Mouse (Mus musculus) T-helper 1 cell (primary cell): ENCODE data around the gene Sertad1.

Experiments used
- in situ Hi-C: fragments of 300-600 bp; cut with MboI, MseI; formaldehyde crosslinking; loops from one replicate; pipeline ENCODE4 v1.15.1; 2025; ENCODE audit warnings: high pct_unique_total_duplicates

Gene Sertad1

DNA sequence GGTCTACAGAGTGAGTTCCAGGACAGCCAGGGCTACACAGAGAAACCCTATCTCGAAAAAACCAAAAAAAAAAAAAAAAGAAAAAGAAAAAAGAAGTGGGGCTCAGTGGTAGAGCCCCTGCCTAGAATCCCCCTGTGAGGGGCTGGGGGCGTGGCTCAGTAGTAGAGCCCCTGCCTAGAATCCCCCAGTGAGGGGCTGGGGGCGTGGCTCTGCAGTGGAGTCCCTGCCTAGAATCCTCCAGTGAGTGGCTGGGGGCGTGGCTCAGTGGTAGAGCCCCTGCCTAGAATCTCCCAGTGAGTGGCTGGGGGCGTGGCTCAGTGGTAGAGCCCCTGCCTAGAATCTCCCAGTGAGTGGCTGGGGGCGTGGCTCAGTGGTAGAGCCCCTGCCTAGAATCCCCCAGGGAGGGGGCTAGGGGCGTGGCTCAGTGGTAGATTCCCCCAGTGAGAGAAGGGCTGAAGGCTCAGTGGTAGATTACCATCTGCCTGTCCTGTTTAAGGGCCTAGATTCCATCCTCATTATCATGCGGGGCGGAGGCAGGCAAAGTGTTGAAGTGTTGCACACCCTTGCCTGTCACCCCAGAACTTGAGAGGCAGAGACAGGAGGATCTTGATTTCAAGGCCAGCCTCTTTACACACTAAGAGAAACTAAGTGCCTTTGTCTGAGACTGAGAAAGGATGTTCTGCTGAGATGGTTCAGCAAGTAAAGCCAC, 8.1 kb downstream of the Sertad1 start:
- in situ Hi-C loops, result loop anchor here (5.0 kb wide), 1 partner anchor 102 kb away; no protein-coding TSS in a partner anchor

GRCm38 (mm10) chr7:27499036-27499435, 12.3 kb downstream of the Sertad1 start, which contains the start of gene Prx:
Gene Prx (plus strand): TSS chr7:27499324.
- in situ Hi-C loops, result loop anchor here (5.0 kb wide), 1 partner anchor 98 kb away; no protein-coding TSS in a partner anchor

DNA sequence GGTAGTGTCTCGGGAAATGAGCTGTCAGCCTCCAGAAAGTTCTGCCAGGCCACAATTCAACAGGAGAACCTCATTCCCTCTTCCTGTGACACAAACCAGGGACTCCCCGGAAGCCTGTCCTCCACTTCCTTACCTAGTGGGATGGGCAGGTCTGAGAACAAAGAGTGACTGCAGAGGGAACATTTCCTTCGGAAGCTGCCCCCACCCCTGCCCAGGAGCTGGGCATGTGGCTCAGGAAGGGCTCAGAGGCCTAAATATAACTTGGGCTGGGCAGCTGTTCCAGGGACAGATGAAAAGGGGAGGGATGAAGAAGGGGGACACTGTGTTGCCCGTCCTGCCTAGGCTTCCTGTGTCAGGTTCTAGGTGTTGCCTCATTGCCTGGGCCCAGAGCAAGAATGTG, 14.9 kb downstream of the Sertad1 start:
- in situ Hi-C loops, result no loop called here

DNA sequence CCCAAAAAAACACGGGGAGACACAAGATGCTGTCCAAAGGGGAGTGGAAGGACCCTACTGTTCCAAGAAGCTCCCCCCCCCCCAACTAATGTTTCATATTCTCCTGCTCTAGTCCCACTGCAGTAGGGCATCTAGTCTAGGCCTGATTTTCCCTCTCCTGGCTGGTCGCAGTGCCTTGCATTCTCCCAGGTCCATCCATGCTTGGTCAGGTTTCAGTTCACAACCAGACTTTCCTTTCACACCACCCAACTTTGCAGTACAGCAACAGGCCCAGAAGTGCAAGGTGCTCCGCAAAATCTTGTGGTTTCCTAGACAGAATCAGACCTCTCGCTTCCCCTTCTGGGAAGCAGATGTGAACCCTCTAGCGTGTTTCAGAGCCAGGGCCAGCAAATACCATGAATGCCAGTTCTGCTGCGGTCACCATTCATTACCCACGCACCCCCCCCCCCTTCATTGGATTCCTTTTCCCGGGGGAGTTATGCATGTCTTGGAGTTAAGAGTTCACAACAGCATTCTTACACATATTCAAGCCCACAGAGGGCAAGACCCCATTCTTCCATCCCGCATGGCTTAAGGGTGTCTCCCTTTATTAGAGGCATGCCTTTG, 20.2 kb downstream of the Sertad1 start:
- in situ Hi-C loops, result no loop called here

GRCm38 (mm10) chr7:27507711-27508647, 21.3 kb downstream of the Sertad1 start:
- in situ Hi-C loops, result no loop called here

- in situ Hi-C loops, result no loop called here
These were observed 21.9 kb downstream of the Sertad1 start for GRCm38 (mm10) chr7:27508648-27509005.

- in situ Hi-C loops, result no loop called here
These were observed 24.1 kb downstream of the Sertad1 start for GRCm38 (mm10) chr7:27510809-27511208.

DNA sequence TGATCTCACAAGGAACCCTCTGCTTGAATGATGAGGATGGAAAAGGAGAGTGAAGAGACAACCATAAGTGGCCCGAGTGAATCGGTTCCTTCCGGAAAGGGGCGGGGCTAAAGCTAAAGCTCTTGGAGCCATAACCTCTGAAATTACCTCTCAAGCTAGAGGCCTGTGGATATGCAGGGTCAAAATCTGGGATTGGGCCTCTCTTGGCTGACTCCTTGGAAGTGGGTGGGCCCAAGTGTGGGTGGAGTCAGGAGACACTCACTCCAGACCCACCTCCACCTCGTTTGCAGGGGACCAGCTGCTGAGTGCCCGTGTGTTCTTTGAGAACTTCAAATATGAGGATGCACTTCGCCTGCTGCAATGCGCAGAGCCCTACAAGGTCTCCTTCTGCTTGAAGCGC, 28.3 kb downstream of the Sertad1 start:
- in situ Hi-C loops, result no loop called here

DNA sequence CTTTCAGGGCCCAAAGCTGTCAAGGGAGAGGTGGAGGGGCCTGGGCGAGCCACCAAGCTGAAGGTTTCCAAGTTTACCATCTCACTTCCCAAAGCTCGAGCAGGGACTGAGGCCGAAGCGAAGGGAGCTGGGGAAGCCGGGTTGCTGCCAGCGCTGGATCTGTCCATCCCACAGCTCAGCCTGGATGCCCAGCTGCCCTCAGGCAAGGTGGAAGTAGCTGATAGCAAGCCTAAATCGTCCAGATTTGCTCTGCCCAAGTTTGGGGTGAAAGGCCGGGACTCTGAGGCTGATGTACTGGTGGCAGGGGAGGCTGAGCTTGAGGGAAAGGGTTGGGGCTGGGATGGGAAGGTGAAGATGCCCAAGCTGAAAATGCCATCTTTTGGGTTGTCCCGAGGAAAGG, 31.6 kb downstream of the Sertad1 start:
- in situ Hi-C loops, result no loop called here

DNA sequence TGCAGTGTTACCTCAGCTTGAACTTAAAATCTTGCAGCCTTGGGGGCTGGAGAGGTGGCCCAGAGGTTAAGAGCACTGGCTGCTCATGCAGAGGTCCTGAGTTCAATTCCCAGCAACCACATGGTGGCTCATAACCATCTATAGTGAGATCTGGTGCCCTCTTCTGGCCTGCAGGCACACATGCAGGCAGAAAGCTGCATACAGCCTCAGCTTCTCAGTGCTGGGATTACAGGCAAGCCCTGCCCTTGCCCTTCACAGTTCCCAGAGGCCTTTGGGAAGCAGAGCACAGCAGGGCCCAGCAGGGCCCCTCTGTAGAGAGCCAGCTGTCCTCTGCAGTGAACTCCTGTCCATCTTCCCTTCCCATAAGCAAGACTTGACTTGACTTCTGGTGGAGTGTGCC, 33.4 kb downstream of the Sertad1 start:
- in situ Hi-C loops, result no loop called here

- in situ Hi-C loops, result no loop called here
These were observed 33.9 kb downstream of the Sertad1 start for GRCm38 (mm10) chr7:27520599-27520998.

- in situ Hi-C loops, result no loop called here
These were observed 36.3 kb downstream of the Sertad1 start, which contains the start of gene Hipk4 for GRCm38 (mm10) chr7:27522967-27523366. Gene Hipk4 (plus strand): TSS chr7:27523267.

DNA sequence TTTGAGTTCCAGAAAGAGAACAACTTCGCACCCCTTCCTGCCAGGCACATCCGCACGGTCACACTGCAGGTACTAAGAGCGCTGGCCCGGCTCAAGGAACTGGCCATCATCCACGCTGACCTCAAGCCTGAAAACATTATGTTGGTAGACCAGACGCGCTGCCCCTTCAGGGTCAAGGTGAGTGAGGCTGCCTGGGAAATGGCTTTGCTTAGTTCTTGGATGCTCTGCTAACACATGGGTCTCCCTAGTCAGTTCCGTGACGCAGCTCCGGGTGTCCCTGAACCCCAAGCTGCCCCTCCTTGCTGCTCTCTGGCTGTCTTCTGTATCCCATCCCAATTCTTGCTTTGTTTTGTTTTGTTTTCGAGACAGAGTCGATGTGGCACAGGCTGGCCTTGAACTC, 37.1 kb downstream of the Sertad1 start:
- in situ Hi-C loops, result no loop called here

GRCm38 (mm10) chr7:27526039-27526827, 39.5 kb downstream of the Sertad1 start:
- in situ Hi-C loops, result no loop called here

DNA sequence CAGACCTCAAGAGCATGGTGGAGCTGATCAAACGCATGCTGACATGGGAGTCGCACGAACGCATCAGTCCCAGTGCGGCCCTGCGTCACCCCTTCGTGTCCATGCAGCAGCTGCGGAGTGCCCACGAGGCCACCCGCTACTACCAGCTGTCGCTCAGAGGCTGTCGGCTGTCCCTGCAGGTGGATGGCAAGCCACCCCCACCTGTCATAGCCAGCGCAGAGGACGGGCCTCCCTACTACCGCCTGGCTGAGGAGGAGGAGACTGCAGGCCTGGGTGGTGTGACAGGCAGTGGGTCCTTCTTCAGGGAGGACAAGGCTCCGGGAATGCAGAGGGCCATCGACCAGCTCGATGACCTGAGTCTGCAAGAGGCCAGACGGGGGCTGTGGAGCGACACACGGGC, 42.4 kb downstream of the Sertad1 start:
- in situ Hi-C loops, result no loop called here

DNA sequence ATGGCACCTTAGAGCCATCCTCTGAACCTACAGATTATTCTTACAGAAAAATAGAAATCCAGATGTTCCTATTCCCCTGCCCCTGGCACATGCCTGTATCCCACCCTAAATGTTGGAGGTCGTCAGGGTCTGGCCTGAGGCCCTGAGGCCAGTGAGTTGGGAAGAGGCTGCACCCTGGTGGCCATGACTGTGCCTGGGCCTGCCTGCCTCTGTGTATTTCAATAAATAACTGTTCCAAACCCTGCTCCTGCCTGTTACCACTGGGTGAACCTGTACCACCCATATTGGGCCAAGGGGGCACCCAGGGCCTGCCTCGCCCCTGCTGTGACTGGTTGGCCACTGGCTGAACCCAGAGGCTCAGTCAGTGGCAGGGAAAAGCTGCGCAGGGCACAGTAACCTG, 44.2 kb downstream of the Sertad1 start:
- in situ Hi-C loops, result no loop called here

DNA sequence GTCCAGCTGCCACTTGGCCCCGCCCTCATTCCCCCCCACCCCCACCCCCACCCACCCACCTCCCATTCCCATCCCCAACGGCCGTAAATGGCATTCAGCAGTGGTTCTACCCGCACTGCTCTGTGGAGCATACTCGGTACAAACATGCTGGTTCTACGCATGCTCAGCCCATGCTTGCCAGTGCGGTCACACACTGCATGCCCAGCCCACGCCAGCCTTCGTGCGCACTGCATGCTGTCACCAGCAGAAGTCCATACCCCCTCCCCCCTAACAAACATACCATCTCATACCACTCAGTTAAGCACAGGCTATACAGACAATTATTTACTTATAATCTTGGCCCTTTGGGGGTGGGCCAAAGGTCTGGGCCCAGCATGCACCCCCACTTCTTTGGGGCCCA, 45.0 kb downstream of the Sertad1 start:
- in situ Hi-C loops, result no loop called here

- in situ Hi-C loops, result no loop called here
These were observed 45.9 kb downstream of the Sertad1 start for GRCm38 (mm10) chr7:27532480-27533050.

DNA sequence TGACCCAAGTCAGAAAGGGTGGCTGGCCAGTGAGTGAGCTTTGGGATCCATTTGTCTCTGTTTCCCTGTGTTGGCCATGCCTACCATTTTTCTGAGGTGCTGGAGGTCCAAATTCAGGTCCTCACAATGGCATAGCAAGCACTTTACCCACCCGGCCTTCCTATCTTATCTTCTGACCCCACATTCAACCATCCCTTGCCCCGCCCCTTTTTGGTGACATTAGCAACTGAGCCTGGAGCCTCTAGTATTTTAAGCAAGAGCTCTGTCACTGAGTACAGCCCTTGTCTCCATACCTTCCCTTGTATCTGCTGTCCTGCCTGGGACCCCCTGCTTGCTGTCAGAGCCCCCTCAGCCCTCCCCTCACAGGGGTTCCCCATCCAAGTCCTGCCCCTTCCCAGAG, 48.7 kb downstream of the Sertad1 start:
- in situ Hi-C loops, result no loop called here

- in situ Hi-C loops, result no loop called here
These were observed 49.9 kb downstream of the Sertad1 start for GRCm38 (mm10) chr7:27536618-27537017.

DNA sequence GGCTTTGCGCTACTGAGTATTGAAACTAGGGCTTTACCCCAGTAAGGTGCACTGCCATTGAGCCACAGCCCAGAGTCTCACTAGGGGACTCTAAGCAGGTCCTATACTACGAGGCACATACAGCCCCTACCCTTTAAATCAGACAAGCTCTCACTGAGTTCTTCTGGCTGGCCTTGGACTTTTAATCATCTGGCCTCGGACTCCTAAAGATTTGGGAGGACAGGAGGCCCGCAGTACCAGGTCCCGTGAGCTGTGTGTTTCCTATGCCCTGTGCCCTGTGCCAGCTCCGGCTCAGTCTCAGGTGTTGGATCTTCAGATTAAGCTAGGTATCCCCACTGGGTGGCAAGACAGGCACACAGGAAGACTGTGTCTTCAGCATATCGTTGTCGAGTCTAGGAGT, 51.3 kb downstream of the Sertad1 start:
- in situ Hi-C loops, result no loop called here
